Mouse (Mus musculus): ENCODE data around the gene Cyp4f15. TPM values are rescaled to one million over a fixed set of nuclear protein-coding genes. Genes with fewer than 3 reads are reported as not detected.
"Not testable (repeated sequence)": the region's sequence is repeated elsewhere in the genome, so short reads cannot be mapped to it uniquely, and the experiment has no call there.

The Cyp4f15 gene
- polyA plus RNA-seq, 1 experiment from 2014 or later, result 0.49 TPM

GRCm38 (mm10) chr17:32702826-32703225, 17.4 kb downstream of the Cyp4f15 start:
- Histone ChIP-seq H3K4me3 (peak overlapping the region; percentile 40), H3K4me1 (no peaks in the 10 kb centered on the region), H3K9me3 (peaks cover 10% of the 10 kb centered on the region; the same call in 1 of the 2 replicates), H3K27me3 (replicated peaks; ENCODE audit: low read depth, poor library complexity, severe bottlenecking) (no peaks in the 10 kb centered on the region), H3K27ac (replicated peaks) (no peak overlapping the region), H3K36me3 (replicated peaks) (no peaks in the 10 kb centered on the region)
- DNase-seq (ENCODE audit: low spot score), result peak; percentile 44
- WGBS, result 32% methylated on average over 22 of the region's 22 CpGs

- H3K36me3 ChIP-seq (replicated peaks); H3K27ac ChIP-seq (replicated peaks); DNase-seq (ENCODE audit: low spot score); H3K4me3 ChIP-seq; H3K27me3 ChIP-seq (replicated peaks; ENCODE audit: low read depth, poor library complexity, severe bottlenecking); H3K4me1 ChIP-seq; H3K9me3 ChIP-seq: not testable (repeated sequence)
Observed at GRCm38 (mm10) chr17:32710541-32710940, 25.1 kb downstream of the Cyp4f15 start.

DNA sequence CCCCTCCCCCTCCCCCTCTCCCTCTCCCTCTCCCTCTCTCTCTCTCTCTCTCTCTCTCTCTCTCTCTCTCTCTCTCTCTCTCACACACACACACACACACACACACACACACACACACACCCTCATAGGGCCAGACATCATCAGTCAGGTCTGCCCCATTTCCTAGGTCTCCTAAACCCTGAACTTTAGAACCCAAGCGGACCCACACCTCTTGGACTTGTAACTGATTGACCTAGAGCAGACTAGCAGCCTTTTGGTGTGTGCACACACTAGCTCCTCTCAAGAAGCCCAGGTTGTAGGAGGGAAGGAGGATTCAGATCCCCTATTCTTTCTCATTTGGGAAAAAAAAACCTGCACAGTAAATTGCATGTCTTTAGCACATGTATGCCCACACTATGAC, 36.7 kb downstream of the Cyp4f15 start:
- not testable (repeated sequence) for H3K36me3 ChIP-seq (replicated peaks)
- 82% methylated on average over 1 of the region's 1 CpGs for WGBS

GRCm38 (mm10) chr17:32722771-32723170, 37.3 kb downstream of the Cyp4f15 start:
- H3K4me3 ChIP-seq, result no peak overlapping the region
- no peaks in the 10 kb centered on the region for H3K36me3 ChIP-seq (replicated peaks)
- DNase-seq (ENCODE audit: low spot score), result no peak
- no peak overlapping the region for H3K27ac ChIP-seq (replicated peaks)
- no peaks in the 10 kb centered on the region for H3K27me3 ChIP-seq (replicated peaks; ENCODE audit: low read depth, poor library complexity, severe bottlenecking)
- 80% methylated on average over 7 of the region's 7 CpGs for WGBS
- peaks cover 16% of the 10 kb centered on the region; the same call in 1 of the 2 replicates for H3K9me3 ChIP-seq
- H3K4me1 ChIP-seq, result no peaks in the 10 kb centered on the region

More for the DNA sequence above, 36.7 kb downstream of the Cyp4f15 start:
- not testable (repeated sequence) for DNase-seq (ENCODE audit: low spot score); H3K27ac ChIP-seq (replicated peaks); H3K27me3 ChIP-seq (replicated peaks; ENCODE audit: low read depth, poor library complexity, severe bottlenecking); H3K4me3 ChIP-seq; H3K4me1 ChIP-seq
- peaks cover 19% of the 10 kb centered on the region; the same call in 1 of the 2 replicates for H3K9me3 ChIP-seq

DNA sequence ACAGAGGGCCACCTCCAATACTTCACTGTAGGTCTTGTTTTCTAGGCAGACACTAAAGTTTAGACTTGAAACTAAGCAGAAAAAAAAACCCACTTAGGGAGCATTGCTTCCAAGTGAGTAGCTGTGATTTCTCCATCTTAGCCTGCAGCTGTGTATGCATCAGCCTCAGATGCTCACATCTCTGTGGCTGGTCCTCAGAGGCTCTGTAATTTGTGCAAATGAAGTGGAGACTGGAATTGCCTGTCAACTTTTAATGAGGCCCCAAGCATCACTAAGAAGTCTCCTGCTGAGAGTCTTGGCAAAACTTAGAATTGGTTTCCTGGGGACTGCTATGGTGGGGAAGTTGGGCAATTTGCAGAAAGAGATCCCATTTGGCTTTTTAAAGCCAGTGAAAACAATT, 40.9 kb downstream of the Cyp4f15 start:
- H3K27ac ChIP-seq (replicated peaks); H3K27me3 ChIP-seq (replicated peaks; ENCODE audit: low read depth, poor library complexity, severe bottlenecking); H3K36me3 ChIP-seq (replicated peaks); H3K4me3 ChIP-seq; H3K9me3 ChIP-seq; H3K4me1 ChIP-seq; DNase-seq (ENCODE audit: low spot score): not testable (repeated sequence)

- Histone ChIP-seq H3K9me3 (peaks cover 3% of the 10 kb centered on the region; the same call in 1 of the 2 replicates), H3K4me3 (no peak overlapping the region), H3K4me1 (no peaks in the 10 kb centered on the region), H3K27me3 (replicated peaks; ENCODE audit: low read depth, poor library complexity, severe bottlenecking) (no peaks in the 10 kb centered on the region), H3K36me3 (replicated peaks) (no peaks in the 10 kb centered on the region), H3K27ac (replicated peaks) (no peak overlapping the region)
- no peak for DNase-seq (ENCODE audit: low spot score)
- WGBS, result 74% methylated on average over 3 of the region's 3 CpGs
Observed at GRCm38 (mm10) chr17:32729029-32729428, 43.6 kb downstream of the Cyp4f15 start.

DNA sequence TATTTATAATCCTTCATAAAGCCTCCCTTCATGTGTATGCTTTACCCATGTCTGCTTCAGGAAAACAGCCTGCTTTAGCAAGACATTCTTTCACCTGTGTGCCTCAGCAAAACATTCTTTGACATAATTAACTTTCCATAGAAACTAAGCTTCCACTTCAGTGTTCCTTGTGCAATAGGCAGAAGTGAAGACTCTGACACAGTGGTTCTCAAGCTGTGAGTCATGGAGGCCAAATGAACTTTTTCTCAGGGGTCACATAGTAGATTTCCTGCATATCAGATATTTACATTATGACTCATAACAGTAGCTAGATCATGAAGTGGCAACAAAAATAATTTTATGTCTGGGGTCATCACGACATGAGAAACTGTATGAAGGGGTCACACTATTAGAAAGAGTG, 53.0 kb downstream of the Cyp4f15 start:
- H3K27me3 ChIP-seq (replicated peaks; ENCODE audit: low read depth, poor library complexity, severe bottlenecking), result no peaks in the 10 kb centered on the region

DNA sequence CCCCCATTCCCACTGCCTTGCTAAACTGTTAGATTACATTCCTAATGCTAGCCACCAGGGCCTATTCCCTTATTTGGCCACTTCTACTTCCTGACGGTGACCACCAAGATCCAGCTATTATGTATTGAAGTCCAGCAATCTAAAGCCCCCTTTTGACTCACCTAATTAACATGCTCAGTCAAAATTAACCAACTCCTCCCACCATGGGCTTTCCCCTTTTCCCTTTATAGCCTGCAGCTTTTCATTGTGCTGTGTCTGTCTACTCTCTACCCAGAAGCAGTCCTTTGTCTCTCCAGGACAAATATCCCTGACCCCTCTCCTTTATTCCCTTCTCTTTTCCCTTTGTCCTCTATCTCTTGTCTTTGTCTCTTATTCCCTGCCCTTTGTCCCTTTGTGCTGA, 55.6 kb downstream of the Cyp4f15 start:
- no peak for DNase-seq (ENCODE audit: low spot score)
- no peak overlapping the region for H3K27ac ChIP-seq (replicated peaks)
- no peak overlapping the region for H3K4me3 ChIP-seq

More for the DNA sequence above, 53.0 kb downstream of the Cyp4f15 start:
- Histone ChIP-seq H3K4me3 (no peak overlapping the region), H3K4me1 (no peaks in the 10 kb centered on the region; the same call in 1 of the 2 replicates), H3K9me3 (no peaks in the 10 kb centered on the region), H3K27ac (replicated peaks) (no peak overlapping the region), H3K36me3 (replicated peaks) (no peaks in the 10 kb centered on the region)
- WGBS, result 89% methylated on average over 1 of the region's 1 CpGs
- no peak for DNase-seq (ENCODE audit: low spot score)

GRCm38 (mm10) chr17:32750611-32751010, 65.2 kb downstream of the Cyp4f15 start:
- Histone ChIP-seq H3K4me3 (no peak overlapping the region), H3K27me3 (replicated peaks; ENCODE audit: low read depth, poor library complexity, severe bottlenecking) (no peaks in the 10 kb centered on the region), H3K27ac (replicated peaks) (no peak overlapping the region), H3K4me1 (no peaks in the 10 kb centered on the region), H3K9me3 (no peaks in the 10 kb centered on the region), H3K36me3 (replicated peaks) (no peaks in the 10 kb centered on the region)
- DNase-seq (ENCODE audit: low spot score), result no peak
- 49% methylated on average over 5 of the region's 5 CpGs for WGBS

More for the DNA sequence above, 55.6 kb downstream of the Cyp4f15 start:
- Histone ChIP-seq H3K9me3 (no peaks in the 10 kb centered on the region), H3K27me3 (replicated peaks; ENCODE audit: low read depth, poor library complexity, severe bottlenecking) (no peaks in the 10 kb centered on the region), H3K4me1 (no peaks in the 10 kb centered on the region; the same call in 1 of the 2 replicates), H3K36me3 (replicated peaks) (no peaks in the 10 kb centered on the region)
- 33% methylated on average over 1 of the region's 1 CpGs for WGBS

Other genes with a start within 250 kb of the Cyp4f15 start
- 0.44 and 0.63 TPM in 2 replicates for gene Cyp4f39, start 232.9 kb upstream of the Cyp4f15 start, polyA plus RNA-seq (2016; fragmentation: Nextera tagmentation; extraction: Ambion mirVana)
- 7.6 and 8.9 TPM in 2 replicates for gene Cyp4f17, start 179.6 kb upstream of the Cyp4f15 start, polyA plus RNA-seq (2016; fragmentation: Nextera tagmentation; extraction: Ambion mirVana)
- gene Cyp4f16, start 149.1 kb upstream of the Cyp4f15 start, polyA plus RNA-seq (2016; fragmentation: Nextera tagmentation; extraction: Ambion mirVana), result 14.0 and 17.0 TPM in 2 replicates
- not detected in 2 replicates for gene Cyp4f37, start 64.3 kb upstream of the Cyp4f15 start, polyA plus RNA-seq (2016; fragmentation: Nextera tagmentation; extraction: Ambion mirVana)
- not detected in 2 replicates for gene Cyp4f40, start 26.7 kb upstream of the Cyp4f15 start, polyA plus RNA-seq (2016; fragmentation: Nextera tagmentation; extraction: Ambion mirVana)
- gene Zfp871, start 102.7 kb downstream of the Cyp4f15 start, polyA plus RNA-seq (2016; fragmentation: Nextera tagmentation; extraction: Ambion mirVana), result 49.7 and 51.9 TPM in 2 replicates
- 12.0 and 13.3 TPM in 2 replicates for gene Zfp811, start 124.3 kb downstream of the Cyp4f15 start, polyA plus RNA-seq (2016; fragmentation: Nextera tagmentation; extraction: Ambion mirVana)
- gene Zfp799, start 144.6 kb downstream of the Cyp4f15 start, polyA plus RNA-seq (2016; fragmentation: Nextera tagmentation; extraction: Ambion mirVana), result 13.2 and 13.9 TPM in 2 replicates
- 7.1 and 8.7 TPM in 2 replicates for gene Zfp870, start 206.0 kb downstream of the Cyp4f15 start, polyA plus RNA-seq (2016; fragmentation: Nextera tagmentation; extraction: Ambion mirVana)
- not detected in 2 replicates for gene Cyp4f14, start 231.7 kb downstream of the Cyp4f15 start, polyA plus RNA-seq (2016; fragmentation: Nextera tagmentation; extraction: Ambion mirVana)

Data from embryonic facial prominence, embryonic 10.5 days (tissue).